Mouse (Mus musculus) hindbrain, embryonic 13.5 days (tissue): ENCODE data around the gene Ctbp1. TPM values are rescaled to one million over a fixed set of nuclear protein-coding genes. Genes with fewer than 3 reads are reported as not detected.
A peak's percentile ranks its signal among the peaks of the same experiment; 100 is the strongest.

Experiments
- ATAC-seq: fragments of 200-750 bp; cut with Nextera tagmentation; 2 replicates; pipeline ENCODE4 v1.8.0; 2017; ENCODE audit warnings: moderate TSS enrichment; ENCODE audit not compliant: low FRiP score
- H3K27ac ChIP-seq: fragments of 300-500 bp; sonication (generic); 2 replicates; pipeline ENCODE4 v1.5.1; 2015; ENCODE audit warnings: inconsistent platforms, mild to moderate bottlenecking, moderate library complexity
- H3K27me3 ChIP-seq: fragments of 300-500 bp; sonication (generic); 2 replicates; pipeline ENCODE4 v1.6.1; 2015; ENCODE audit warnings: mild to moderate bottlenecking, inconsistent platforms
- H3K36me3 ChIP-seq: fragments of 300-500 bp; sonication (generic); 2 replicates; pipeline ENCODE4 v1.6.1; 2015; ENCODE audit warnings: mild to moderate bottlenecking, inconsistent platforms
- H3K4me1 ChIP-seq: fragments of 300-500 bp; sonication (generic); replicated peaks from 2 replicates; pipeline ENCODE4 v1.6.1; 2015; ENCODE audit warnings: inconsistent platforms
- H3K4me2 ChIP-seq: fragments of 300-500 bp; sonication (generic); 2 replicates; pipeline ENCODE4 v1.6.1; 2015; ENCODE audit warnings: inconsistent platforms, mild to moderate bottlenecking, moderate library complexity
- H3K4me3 ChIP-seq: fragments of 300-500 bp; sonication (generic); 2 replicates; pipeline ENCODE4 v1.5.1; 2015; ENCODE audit warnings: mild to moderate bottlenecking, inconsistent platforms
- H3K9ac ChIP-seq: fragments of 300-500 bp; sonication (generic); 2 replicates; pipeline ENCODE4 v1.6.1; 2015; ENCODE audit warnings: mild to moderate bottlenecking, inconsistent platforms
- H3K9me3 ChIP-seq: fragments of 300-500 bp; sonication (generic); 2 replicates; pipeline ENCODE4 v1.6.1; 2016; ENCODE audit warnings: inconsistent platforms
- WGBS: fragments of 180-500 bp; shearing (Covaris S2); methylation state at CpG from one replicate; pipeline ENCODE4 v1.1.7; 2015; 5-methylcytosine and 5-hydroxymethylcytosine counted together
- polyA plus RNA-seq: library from polyadenylated mRNA; unstranded; fragments of >200 nt; fragmentation: Nextera tagmentation; extraction: Ambion mirVana; gene quantifications from 2 replicates; pipeline ENCODE4 v1.2.1, GENCODE M21; 2015

Ctbp1 gene
- polyA plus RNA-seq = 503 and 515 TPM in 2 replicates

DNA sequence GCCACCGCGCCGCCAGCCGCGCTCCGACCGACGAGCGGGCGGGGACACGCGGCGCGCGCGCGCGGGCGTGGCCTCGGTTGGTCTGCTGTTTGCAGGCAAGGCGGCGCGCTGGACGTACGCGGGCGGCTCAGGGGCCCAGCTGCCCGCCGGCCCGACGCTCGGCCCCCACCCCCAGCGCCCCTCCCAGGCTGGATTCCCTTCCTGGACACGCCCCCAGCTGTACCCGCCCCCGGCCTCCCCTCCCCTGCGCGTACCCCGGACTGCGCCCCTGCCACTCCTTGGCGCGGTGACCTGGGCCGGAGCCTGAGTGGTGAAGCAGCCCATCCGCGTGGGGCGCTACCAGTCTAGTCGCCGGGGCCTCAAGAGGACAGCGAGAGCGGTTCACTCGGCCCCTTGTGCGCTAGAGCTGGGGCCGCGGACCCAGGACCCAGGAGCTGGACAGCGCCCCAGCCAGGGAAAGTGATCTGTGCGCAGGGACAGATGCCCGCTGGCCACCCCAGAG, at the start of gene Ctbp1:
Gene Ctbp1 (minus strand): TSS at position 42 of the 502 bp plus-strand sequence.
- no peaks in the 10 kb centered on the region for H3K9me3 ChIP-seq
- ATAC-seq = peak; percentile 89
- peak within 1 kb of the TSS; percentile 80 for H3K4me3 ChIP-seq
- H3K4me2 ChIP-seq = peak within 1 kb of the TSS; percentile 88
- WGBS = under 1% methylated on average over 40 of the region's 57 CpGs
- peaks cover 5% of the 10 kb centered on the region; the same call in 1 of the 2 replicates for H3K36me3 ChIP-seq
- peak within 1 kb of the TSS; percentile 99 for H3K27ac ChIP-seq
- H3K27me3 ChIP-seq = no peaks in the 10 kb centered on the region
- H3K4me1 ChIP-seq = peaks cover 44% of the 10 kb centered on the region
- H3K9ac ChIP-seq = peak within 1 kb of the TSS; percentile 94

DNA sequence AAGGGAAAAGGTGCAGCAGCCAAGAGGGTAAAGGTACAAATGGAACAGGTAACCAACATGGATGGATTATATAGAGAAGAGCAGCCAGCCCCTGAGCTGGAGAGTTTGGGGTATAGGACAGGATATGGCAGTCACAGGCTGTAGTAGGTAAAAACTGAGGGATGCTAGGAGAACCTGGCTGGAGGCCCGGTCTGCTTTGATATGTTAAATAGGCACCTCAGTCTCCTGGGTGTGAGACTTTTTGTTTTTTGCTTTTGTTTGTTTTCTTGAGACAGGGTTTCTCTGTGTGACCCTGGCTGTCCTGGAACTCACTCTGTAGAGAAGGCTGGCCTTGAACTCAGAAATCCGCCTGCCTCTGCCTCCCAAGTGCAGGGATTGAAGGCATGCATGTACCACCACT, 49.7 kb upstream of the Ctbp1 start:
- WGBS = 45% methylated on average over 2 of the region's 2 CpGs
- Histone ChIP-seq H3K27ac (no peak overlapping the region), H3K9me3 (peaks cover 3% of the 10 kb centered on the region; the same call in 1 of the 2 replicates), H3K4me3 (no peak overlapping the region), H3K36me3 (no peaks in the 10 kb centered on the region), H3K4me2 (no peak overlapping the region), H3K9ac (no peak overlapping the region), H3K27me3 (no peaks in the 10 kb centered on the region), H3K4me1 (no peaks in the 10 kb centered on the region)
- ATAC-seq = no peak

DNA sequence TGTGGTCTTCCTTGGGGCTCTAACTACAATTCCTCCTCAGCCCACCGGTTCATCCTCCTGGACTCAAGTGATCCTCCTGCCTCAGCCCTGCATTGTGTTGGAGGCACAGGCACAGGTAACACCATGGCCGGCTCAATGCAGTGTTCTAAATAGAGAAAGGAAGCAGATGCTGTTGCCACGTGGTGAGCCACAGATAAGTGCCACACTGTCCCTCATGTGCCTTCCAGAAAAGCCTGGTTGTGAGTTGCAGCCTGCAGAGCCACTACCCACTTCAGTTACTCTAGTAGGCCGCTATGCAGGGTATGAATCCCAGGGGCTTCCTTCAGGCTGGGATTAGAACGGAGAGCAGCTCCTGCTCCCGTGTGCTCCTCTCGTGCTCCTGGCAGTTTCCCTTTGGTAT, 37.4 kb upstream of the Ctbp1 start:
- Histone ChIP-seq H3K4me1 (no peaks in the 10 kb centered on the region), H3K9me3 (no peaks in the 10 kb centered on the region)
- no peak for ATAC-seq

DNA sequence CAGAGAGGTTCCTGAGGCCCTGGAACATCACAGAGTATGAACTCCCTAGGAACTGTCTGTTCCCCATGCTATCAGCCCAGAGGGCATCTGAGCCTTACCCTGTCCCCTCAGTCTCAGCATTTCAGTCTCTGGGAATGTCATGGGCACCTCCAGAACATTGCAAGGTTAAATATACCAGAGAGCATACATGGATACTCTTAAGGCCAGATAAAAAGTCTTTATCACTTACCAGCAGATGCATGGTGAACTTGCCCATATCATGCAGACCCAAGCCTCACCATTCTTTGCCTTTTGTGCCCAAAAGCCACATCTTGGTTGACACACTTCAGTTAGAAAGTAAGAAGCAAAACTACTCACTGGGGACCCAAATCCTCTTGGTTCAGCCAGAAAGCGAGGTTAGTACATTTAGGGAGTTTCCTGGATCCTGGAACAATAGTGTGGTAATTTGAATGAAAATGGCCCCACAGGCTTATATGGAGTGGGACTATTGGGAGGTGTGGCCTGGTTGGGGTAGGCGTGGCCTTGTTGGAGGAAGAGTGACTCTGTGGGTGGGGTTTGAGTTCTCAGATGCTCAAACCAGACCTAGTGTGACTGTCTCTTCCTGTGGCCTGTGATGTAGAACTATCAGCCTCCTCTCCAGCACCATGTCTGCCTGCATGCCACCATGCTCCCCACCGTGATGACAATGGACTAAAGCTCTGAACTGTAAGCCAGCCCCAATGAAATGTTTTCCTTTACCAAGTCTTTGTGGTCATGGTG, 36.1 kb upstream of the Ctbp1 start:
- Histone ChIP-seq H3K36me3 (no peaks in the 10 kb centered on the region), H3K27me3 (no peaks in the 10 kb centered on the region), H3K4me2 (no peak overlapping the region), H3K4me3 (no peak overlapping the region), H3K9ac (no peak overlapping the region), H3K9me3 (no peaks in the 10 kb centered on the region), H3K27ac (no peak overlapping the region), H3K4me1 (no peaks in the 10 kb centered on the region)
- 61% methylated on average over 3 of the region's 3 CpGs for WGBS
- ATAC-seq = no peak

More for the DNA sequence above, 37.4 kb upstream of the Ctbp1 start:
- no peak overlapping the region for H3K4me3 ChIP-seq
- H3K36me3 ChIP-seq = no peaks in the 10 kb centered on the region
- H3K4me2 ChIP-seq = no peak overlapping the region
- WGBS = 84% methylated on average over 7 of the region's 7 CpGs
- no peak overlapping the region for H3K27ac ChIP-seq
- H3K9ac ChIP-seq = no peak overlapping the region
- no peaks in the 10 kb centered on the region for H3K27me3 ChIP-seq

DNA sequence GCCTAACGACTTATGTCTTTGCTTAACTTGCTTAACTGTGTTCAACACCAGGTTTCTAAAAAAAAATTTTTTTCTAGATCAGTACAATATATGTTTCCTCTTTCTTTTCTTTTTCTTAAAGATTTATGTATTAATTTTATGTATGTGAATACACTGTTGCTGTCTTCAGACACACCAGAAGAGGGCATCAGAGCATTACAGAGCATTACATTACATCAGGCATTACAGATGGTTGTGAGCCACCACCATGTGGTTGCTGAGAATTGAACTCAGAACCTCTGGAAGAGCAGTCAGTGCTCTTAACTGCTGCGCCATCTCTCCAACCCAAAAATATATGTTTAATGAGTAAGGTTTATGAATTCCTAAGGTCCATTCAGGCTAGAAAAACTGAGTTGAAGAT, 27.0 kb upstream of the Ctbp1 start:
- Histone ChIP-seq H3K36me3 (no peaks in the 10 kb centered on the region), H3K4me3 (no peak overlapping the region), H3K9ac (no peak overlapping the region), H3K9me3 (no peaks in the 10 kb centered on the region), H3K4me2 (no peak overlapping the region), H3K4me1 (no peaks in the 10 kb centered on the region), H3K27me3 (no peaks in the 10 kb centered on the region), H3K27ac (no peak overlapping the region)
- WGBS = 85% methylated on average over 2 of the region's 2 CpGs
- no peak for ATAC-seq

DNA sequence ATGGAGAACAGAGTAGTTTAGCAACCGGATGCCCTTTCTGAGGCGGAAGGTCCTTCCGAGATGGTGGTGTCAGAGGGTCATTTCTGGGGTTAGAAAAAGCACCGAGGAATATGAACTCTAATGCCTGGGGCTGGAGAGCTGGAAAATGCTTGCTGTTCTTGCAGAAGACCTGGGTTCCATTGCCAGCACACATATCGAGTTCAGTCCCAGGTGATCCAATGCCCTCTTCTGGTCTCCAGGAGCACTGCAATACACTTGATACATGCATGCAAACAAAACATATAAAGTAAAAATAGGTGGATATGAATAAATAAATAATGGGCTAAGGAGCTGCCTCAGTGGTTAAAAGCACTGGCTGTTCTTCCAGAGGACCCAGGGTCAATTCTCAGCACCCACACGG, 22.4 kb upstream of the Ctbp1 start:
- H3K27me3 ChIP-seq = no peaks in the 10 kb centered on the region
- H3K9ac ChIP-seq = no peak overlapping the region
- H3K4me3 ChIP-seq = no peak overlapping the region
- no peak overlapping the region for H3K4me2 ChIP-seq
- no peaks in the 10 kb centered on the region for H3K9me3 ChIP-seq
- peaks cover 19% of the 10 kb centered on the region for H3K4me1 ChIP-seq
- 71% methylated on average over 6 of the region's 6 CpGs for WGBS
- no peaks in the 10 kb centered on the region for H3K36me3 ChIP-seq
- ATAC-seq = no peak
- no peak overlapping the region for H3K27ac ChIP-seq

DNA sequence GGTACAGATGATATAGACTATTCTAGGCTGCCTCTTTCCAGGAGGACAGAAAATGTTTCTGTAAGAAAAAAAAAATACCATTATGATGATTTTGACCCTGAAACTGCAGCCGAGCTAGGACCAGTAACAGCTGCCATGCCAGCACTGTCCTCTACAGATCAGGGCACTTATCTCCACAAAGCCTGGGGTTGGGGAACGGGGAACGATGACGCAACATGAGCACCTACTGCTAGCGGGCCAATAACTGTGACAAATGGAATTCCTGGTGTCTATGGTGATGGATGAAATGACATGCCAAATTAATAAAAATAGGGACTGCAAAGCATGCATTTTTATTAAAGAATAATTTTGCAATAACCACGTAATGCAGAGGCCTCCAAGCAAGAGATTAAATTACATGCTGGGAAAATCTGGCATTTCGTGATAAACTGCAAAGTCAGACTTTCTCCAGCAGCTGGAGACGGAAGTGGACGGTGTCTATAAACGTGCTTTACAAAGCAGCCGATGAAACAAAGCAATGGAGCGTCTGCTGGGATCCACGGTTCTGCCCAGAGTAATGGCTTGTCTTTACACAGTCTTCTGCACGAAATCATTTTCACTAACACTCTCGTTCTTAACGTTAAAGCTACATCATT, 19.1 kb upstream of the Ctbp1 start:
- Histone ChIP-seq H3K9me3 (no peaks in the 10 kb centered on the region), H3K4me3 (no peak overlapping the region), H3K27me3 (no peaks in the 10 kb centered on the region), H3K9ac (no peak overlapping the region), H3K4me2 (no peak overlapping the region), H3K36me3 (no peaks in the 10 kb centered on the region), H3K4me1 (peaks cover 19% of the 10 kb centered on the region), H3K27ac (peak overlapping the region; percentile 41)
- ATAC-seq = 0 out of 2 replicates have a peak, but pooled peaks have one; percentile 57
- WGBS = 28% methylated on average over 16 of the region's 16 CpGs

DNA sequence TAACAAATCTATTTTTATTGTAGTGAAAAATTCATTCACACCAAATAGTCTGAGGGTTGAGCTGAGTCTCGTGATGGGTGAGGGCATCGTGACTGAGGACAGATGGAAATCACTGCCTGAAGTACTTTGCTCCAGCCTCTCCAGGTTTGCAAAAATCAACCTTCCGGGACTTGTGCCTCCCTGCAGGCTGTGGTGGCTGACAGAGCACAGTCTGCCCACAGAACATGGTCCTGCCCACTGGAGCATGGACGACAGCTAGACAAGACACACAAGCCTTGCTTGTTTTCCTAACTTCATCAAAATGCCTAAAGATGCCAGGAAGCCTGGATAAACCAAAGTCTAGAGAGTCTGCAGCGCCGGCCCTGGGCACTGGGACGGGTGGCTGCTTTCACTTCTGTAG, 9.2 kb upstream of the Ctbp1 start:
- no peak for ATAC-seq
- no peak overlapping the region for H3K9ac ChIP-seq
- no peaks in the 10 kb centered on the region for H3K9me3 ChIP-seq
- H3K36me3 ChIP-seq = no peaks in the 10 kb centered on the region
- no peaks in the 10 kb centered on the region for H3K27me3 ChIP-seq
- H3K4me1 ChIP-seq = peaks cover 5% of the 10 kb centered on the region; the same call in 1 of the 2 replicates
- WGBS = 61% methylated on average over 7 of the region's 7 CpGs
- no peak overlapping the region for H3K27ac ChIP-seq
- H3K4me3 ChIP-seq = no peak overlapping the region
- no peak overlapping the region for H3K4me2 ChIP-seq

DNA sequence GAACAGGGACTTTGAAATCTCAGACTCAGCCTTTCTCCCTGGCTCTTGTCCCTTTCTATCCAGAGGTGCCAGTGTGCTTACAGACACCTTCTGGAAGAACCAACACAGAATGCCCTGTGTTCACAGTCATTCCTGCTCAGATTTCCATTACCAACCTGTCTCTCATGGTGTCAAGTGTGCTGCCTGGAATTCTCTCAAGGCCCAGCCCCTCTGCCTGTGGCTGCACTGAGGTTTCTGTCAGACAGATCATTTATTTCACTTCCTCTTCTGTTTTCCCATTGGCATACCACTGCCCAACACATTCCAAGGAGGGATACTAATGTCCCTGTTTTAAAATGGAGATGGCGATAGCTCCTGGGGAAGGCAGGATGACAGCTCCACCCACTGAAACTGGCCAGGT, 6.6 kb upstream of the Ctbp1 start:
- Histone ChIP-seq H3K9me3 (no peaks in the 10 kb centered on the region), H3K4me2 (no peak overlapping the region), H3K4me1 (peaks cover 5% of the 10 kb centered on the region; the same call in 1 of the 2 replicates), H3K27ac (no peak overlapping the region), H3K27me3 (no peaks in the 10 kb centered on the region), H3K36me3 (no peaks in the 10 kb centered on the region), H3K9ac (no peak overlapping the region), H3K4me3 (no peak overlapping the region)
- WGBS = 75% methylated on average over 1 of the region's 1 CpGs
- no peak for ATAC-seq

DNA sequence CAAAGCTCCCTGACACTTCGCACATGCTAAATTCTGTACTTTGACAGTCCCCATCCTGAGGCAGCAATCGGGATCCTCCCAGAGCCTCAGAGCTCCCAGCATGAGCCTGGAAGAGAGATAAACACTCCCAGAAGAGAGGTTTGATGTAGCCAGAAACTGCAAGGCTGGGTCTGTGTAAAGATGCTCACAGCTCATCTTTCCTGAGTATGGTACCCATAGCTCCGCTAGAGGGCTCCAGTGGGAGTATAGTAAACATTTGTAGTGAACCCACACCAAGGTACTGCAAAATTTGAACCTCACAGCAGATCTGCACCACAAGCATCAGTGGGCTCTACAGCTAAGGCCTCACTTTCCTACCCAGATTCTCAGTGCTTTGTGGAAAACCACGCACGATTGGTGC, 4.2 kb upstream of the Ctbp1 start:
- Histone ChIP-seq H3K4me1 (peaks cover 6% of the 10 kb centered on the region), H3K4me2 (no peak overlapping the region), H3K27me3 (no peaks in the 10 kb centered on the region), H3K36me3 (no peaks in the 10 kb centered on the region), H3K9ac (no peak overlapping the region), H3K27ac (no peak overlapping the region), H3K9me3 (no peaks in the 10 kb centered on the region), H3K4me3 (no peak overlapping the region)
- WGBS = 56% methylated on average over 5 of the region's 5 CpGs
- ATAC-seq = no peak

DNA sequence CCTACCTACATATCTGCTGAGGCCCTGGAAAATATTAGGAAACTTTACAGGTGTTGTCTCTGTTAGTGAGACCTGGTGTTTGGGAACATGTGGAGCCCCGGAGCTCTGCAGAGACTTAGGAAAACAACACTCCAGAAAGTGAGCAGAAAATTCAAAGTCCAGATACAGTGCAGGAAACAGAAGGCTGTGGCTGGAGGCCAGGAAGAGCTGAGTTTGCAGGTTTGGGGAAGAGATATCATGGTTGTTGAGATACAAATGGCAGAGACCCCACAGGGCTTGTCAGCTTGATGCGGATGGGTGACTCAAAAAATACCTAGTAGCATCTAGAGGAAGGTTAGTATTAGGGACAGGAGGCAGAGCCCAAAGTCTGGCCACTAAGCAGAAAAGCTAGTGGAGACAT, 2.5 kb upstream of the Ctbp1 start:
- H3K9ac ChIP-seq = no peak overlapping the region
- WGBS = 82% methylated on average over 2 of the region's 2 CpGs
- H3K36me3 ChIP-seq = 0 out of 2 replicates have a peak, but pooled peaks cover 5% of the 10 kb centered on the region
- peaks cover 21% of the 10 kb centered on the region for H3K4me1 ChIP-seq
- no peak overlapping the region for H3K4me2 ChIP-seq
- no peak overlapping the region for H3K27ac ChIP-seq
- no peak overlapping the region for H3K4me3 ChIP-seq
- H3K27me3 ChIP-seq = no peaks in the 10 kb centered on the region
- no peak for ATAC-seq
- no peaks in the 10 kb centered on the region for H3K9me3 ChIP-seq

DNA sequence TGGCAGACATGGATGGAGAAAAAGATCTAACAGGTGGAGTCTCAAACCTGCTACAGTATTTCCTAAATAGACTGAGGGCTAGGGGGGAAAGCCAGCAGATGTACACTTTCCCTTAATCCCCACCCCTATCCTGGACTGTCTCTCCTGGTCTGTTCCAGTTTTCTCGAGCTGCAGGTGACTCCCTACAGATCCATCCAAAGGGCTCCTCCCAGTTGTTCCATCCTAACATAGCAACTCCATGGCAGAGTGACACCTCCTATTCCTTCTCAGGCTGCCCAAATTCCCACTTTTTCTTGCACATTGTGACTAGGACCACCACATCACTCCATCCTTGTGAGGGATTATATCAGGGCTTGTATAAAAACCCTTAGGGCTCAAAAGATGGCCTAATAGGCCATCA, 960 bp upstream of the Ctbp1 start:
- Histone ChIP-seq H3K4me3 (peak overlapping the region; percentile 80), H3K9ac (peak overlapping the region; percentile 94), H3K4me2 (peak overlapping the region; percentile 59), H3K27me3 (no peaks in the 10 kb centered on the region), H3K9me3 (no peaks in the 10 kb centered on the region), H3K27ac (peak overlapping the region; percentile 99; the same call in 1 of the 2 replicates), H3K36me3 (peaks cover 5% of the 10 kb centered on the region; the same call in 1 of the 2 replicates), H3K4me1 (peaks cover 36% of the 10 kb centered on the region)
- ATAC-seq = no peak
- 11% methylated on average over 1 of the region's 1 CpGs for WGBS
